Mouse (Mus musculus): Measurements from ENCODE around the gene Slc6a1.
A peak's percentile ranks its signal among the peaks of the same experiment; 100 is the strongest.
"Not testable (repeated sequence)": the region's sequence is repeated elsewhere in the genome, so short reads cannot be mapped to it uniquely, and the experiment has no call there.

Gene Slc6a1

DNA sequence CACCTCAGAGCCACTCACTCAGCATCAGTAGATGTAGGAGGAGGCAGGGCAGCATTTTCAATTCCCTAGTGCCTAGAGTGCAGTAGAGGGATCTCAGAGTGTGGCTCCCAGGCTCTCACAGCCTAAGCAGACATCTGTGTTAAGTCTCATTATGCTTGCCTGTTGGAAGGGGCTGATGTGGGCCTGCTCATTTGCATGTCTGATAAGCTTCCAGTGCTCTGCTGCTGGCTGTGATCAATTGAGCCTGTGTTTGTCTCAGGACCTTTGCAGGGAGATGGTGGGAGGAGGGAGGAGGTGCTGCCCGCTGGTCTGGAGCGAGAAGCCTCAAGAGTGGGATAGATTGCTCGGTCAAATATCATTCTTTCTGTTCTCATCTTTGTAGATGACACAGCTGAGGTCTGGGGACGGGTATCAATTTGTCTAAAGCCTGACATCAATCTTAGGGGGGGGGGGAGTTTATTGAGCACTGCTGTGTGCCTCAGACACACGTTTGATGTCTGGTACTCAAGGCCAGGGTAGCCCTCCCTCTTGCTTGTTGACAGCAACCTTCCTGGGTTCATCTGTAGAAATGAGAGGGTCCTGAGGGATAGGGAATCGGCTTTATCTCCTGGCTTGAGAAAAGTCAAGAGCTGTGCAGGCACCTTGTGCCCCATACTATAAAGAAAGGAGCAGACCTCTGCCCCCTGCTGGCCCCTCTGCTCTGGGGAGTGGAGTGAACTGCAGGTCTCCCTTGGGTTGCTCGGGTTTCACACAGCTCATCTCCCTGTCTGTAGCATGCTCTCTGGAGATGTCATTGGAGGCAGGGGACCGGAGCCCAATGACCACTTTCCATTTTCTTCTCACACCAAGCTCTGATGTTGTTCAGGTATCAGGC is 47.4 kb downstream of the Slc6a1 start:
- no peaks in the 10 kb centered on the region for H3K9me3 ChIP-seq (ENCODE audit: low read length)
- no peak overlapping the region for H3K4me3 ChIP-seq (replicated peaks; ENCODE audit: low read length)

DNA sequence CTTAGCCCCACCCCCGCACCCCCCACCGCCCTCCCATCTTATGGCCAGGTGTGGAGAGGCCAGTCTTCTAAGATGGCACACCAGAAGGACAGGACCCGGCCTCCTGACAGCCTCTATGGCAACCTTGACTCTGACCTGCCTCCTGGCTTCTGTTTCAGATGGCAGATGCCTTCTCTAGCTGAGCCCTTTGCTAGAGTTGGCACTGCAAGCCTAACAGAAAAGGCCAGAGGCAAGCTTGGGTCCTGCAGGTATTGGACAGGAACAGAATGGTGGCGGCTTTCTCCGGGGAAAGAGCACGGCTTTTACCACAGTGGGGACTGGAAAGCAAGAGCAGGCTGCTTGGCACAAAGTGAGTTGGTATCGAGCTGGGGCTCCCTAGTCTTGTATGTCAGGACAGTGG is 49.5 kb downstream of the Slc6a1 start:
- Histone ChIP-seq H3K27me3 (ENCODE audit: insufficient read depth, low read length) (peaks cover 9% of the 10 kb centered on the region; the same call in 1 of the 2 replicates), H3K4me3 (replicated peaks; ENCODE audit: low read length) (no peak overlapping the region), H3K36me3 (ENCODE audit: insufficient read depth, low read length) (no peaks in the 10 kb centered on the region), H3K9me3 (ENCODE audit: low read length) (no peaks in the 10 kb centered on the region), H3K4me1 (replicated peaks; ENCODE audit: low read depth, low read length) (no peaks in the 10 kb centered on the region)
- TF ChIP-seq POU5F1 (IDR thresholded peaks at IDR 0.05; ENCODE audit: borderline replicate concordance, low read length): no peak
- TF ChIP-seq NANOG (IDR thresholded peaks at IDR 0.05; ENCODE audit: borderline replicate concordance, low read length): no peak
- TF ChIP-seq CTCF (conservative IDR thresholded peaks at IDR 0.05; ENCODE audit: low read length): no peak

More for the DNA sequence above, 47.4 kb downstream of the Slc6a1 start:
- Histone ChIP-seq H3K27me3 (ENCODE audit: insufficient read depth, low read length) (peaks cover 9% of the 10 kb centered on the region; the same call in 1 of the 2 replicates), H3K36me3 (ENCODE audit: insufficient read depth, low read length) (no peaks in the 10 kb centered on the region), H3K4me1 (replicated peaks; ENCODE audit: low read depth, low read length) (no peaks in the 10 kb centered on the region)
- TF ChIP-seq CTCF (conservative IDR thresholded peaks at IDR 0.05; ENCODE audit: low read length) (no peak; the same call in 1 of the 2 replicates), POU5F1 (IDR thresholded peaks at IDR 0.05; ENCODE audit: borderline replicate concordance, low read length) (no peak), NANOG (IDR thresholded peaks at IDR 0.05; ENCODE audit: borderline replicate concordance, low read length) (no peak)

DNA sequence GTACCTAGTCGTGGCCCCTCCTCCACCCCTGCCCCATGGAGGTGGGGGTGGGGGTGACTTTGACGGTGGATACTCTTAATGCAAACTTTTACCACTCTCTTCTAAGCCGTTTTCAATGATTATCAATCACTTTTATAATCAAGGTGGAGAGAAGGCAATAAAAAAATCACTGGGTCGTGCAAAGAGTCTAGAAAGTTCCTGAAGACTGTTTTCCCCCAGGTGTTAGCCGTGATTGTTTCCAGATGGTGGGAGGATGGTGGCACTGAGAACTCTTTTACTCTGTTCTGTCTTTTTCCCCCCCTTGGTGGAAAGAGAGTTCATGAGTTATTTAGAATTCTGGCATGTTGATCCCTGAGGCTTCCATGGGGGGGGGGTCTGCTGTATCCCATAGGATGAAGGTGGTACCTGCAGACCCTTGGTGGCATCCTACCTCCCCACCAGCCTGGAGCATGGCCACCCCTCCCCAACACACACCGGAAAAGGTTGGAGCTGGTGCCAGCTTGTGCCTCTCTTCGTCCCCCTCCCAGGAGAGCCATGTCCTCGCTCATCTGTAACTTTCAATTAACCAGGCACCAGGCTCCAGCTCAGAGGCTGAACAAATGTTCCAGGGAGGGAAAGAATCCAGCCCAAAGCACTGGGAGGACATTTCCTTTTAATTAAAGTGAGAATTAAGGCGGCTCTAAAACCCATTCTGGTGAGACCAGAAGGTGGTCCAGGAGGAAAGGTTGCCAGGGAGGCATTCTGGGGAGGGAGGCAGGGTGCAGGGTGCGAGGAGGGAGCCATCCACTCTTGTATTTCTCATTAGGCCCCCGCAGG is 53.9 kb downstream of the Slc6a1 start:
- Histone ChIP-seq H3K4me1 (replicated peaks; ENCODE audit: low read depth, low read length) (no peaks in the 10 kb centered on the region), H3K36me3 (ENCODE audit: insufficient read depth, low read length) (no peaks in the 10 kb centered on the region), H3K4me3 (replicated peaks; ENCODE audit: low read length) (no peak overlapping the region), H3K9me3 (ENCODE audit: low read length) (peaks cover 13% of the 10 kb centered on the region), H3K27me3 (ENCODE audit: insufficient read depth, low read length) (peaks cover 5% of the 10 kb centered on the region; the same call in 1 of the 2 replicates)
- no peak for TF ChIP-seq NANOG (IDR thresholded peaks at IDR 0.05; ENCODE audit: borderline replicate concordance, low read length)
- no peak for TF ChIP-seq CTCF (conservative IDR thresholded peaks at IDR 0.05; ENCODE audit: low read length)
- TF ChIP-seq POU5F1 (IDR thresholded peaks at IDR 0.05; ENCODE audit: borderline replicate concordance, low read length): no peak

DNA sequence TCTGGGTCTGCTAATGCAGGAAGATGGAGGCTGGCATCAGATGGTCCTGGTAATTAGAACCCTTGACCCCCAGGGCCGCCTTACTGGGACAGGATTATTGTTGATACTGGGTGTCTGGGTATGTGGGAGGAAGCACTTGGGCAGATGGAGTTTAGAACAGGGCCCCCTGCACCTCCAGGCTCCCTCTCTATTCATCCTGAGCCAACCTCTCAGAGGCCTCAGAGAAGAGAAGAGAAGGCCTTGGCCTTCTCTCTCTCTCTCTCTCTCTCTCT is 54.4 kb downstream of the Slc6a1 start:
- Histone ChIP-seq H3K36me3 (ENCODE audit: insufficient read depth, low read length) (no peaks in the 10 kb centered on the region), H3K4me3 (replicated peaks; ENCODE audit: low read length) (no peak overlapping the region), H3K27me3 (ENCODE audit: insufficient read depth, low read length) (0 out of 2 replicates have a peak, but pooled peaks cover 4% of the 10 kb centered on the region), H3K9me3 (ENCODE audit: low read length) (peaks cover 13% of the 10 kb centered on the region), H3K4me1 (replicated peaks; ENCODE audit: low read depth, low read length) (no peaks in the 10 kb centered on the region)
- TF ChIP-seq CTCF (conservative IDR thresholded peaks at IDR 0.05; ENCODE audit: low read length): no peak
- no peak for TF ChIP-seq NANOG (IDR thresholded peaks at IDR 0.05; ENCODE audit: borderline replicate concordance, low read length)
- TF ChIP-seq POU5F1 (IDR thresholded peaks at IDR 0.05; ENCODE audit: borderline replicate concordance, low read length): no peak

DNA sequence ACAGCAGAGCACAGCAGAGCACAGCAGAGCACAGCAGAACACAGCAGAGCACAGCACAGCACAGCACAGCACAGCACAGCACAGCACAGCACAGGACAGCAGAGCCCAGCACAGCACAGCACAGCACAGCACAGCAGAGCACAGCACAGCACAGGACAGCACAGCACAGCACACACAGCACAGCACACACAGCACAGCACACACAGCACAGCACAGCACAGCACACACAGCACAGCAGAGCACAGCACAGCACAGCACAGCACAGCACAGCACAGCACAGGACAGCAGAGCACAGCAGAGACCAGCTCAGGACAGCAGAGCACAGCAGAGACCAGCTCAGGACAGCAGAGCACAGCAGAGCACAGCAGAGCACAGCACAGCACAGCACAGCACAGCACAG is 58.9 kb downstream of the Slc6a1 start:
- H3K4me3 ChIP-seq (replicated peaks; ENCODE audit: low read length); H3K36me3 ChIP-seq (ENCODE audit: insufficient read depth, low read length); H3K4me1 ChIP-seq (replicated peaks; ENCODE audit: low read depth, low read length): not testable (repeated sequence)
- Histone ChIP-seq H3K9me3 (ENCODE audit: low read length) (peaks cover 27% of the 10 kb centered on the region), H3K27me3 (ENCODE audit: insufficient read depth, low read length) (peaks cover 14% of the 10 kb centered on the region)

DNA sequence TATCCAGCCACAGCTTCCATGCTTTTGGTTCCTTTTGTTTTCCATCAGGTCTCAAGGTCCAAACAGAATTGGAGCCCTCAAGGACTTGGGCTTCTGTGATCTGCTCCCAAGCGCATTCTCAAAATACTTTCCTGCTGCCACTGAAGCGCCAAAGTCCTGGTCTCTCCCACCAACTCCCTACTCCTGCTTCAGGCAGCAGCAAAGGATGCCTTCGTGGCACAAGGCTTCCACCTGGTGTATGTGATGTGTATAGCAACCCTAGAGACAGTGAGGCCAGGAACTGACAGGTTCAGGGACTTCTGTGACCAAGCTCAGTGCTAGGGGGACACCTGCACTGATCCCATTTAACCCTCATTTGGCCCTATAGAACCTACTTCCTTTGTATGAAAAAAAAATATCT is 61.3 kb downstream of the Slc6a1 start:
- Histone ChIP-seq H3K36me3 (ENCODE audit: insufficient read depth, low read length) (no peaks in the 10 kb centered on the region), H3K9me3 (ENCODE audit: low read length) (peaks cover 27% of the 10 kb centered on the region), H3K4me3 (replicated peaks; ENCODE audit: low read length) (no peak overlapping the region), H3K27me3 (ENCODE audit: insufficient read depth, low read length) (peaks cover 22% of the 10 kb centered on the region), H3K4me1 (replicated peaks; ENCODE audit: low read depth, low read length) (0 out of 2 replicates have a peak, but pooled peaks cover 6% of the 10 kb centered on the region)
- TF ChIP-seq POU5F1 (IDR thresholded peaks at IDR 0.05; ENCODE audit: borderline replicate concordance, low read length) (no peak), CTCF (conservative IDR thresholded peaks at IDR 0.05; ENCODE audit: low read length) (peak; percentile 31), NANOG (IDR thresholded peaks at IDR 0.05; ENCODE audit: borderline replicate concordance, low read length) (no peak)

DNA sequence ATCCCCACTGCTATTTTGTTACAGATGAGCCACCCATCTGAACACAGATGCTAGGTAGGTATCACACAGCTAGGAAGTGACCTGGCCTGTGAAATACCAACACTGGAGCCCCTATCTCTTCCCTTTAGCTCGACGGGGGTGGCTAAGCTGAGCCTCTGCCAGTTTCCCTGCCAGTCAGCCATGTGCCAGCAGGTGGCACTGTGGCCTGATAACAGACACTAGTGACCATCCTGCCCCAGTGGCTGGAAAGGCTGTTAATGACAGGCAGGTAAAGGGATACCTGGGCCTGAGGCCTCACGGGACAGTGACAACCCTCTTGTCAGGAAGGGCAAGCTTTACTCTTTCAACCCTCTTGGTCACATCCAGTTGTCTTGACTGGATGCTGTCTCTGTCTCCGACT is 62.7 kb downstream of the Slc6a1 start:
- TF ChIP-seq CTCF (conservative IDR thresholded peaks at IDR 0.05; ENCODE audit: low read length) (peak; percentile 29), NANOG (IDR thresholded peaks at IDR 0.05; ENCODE audit: borderline replicate concordance, low read length) (no peak)
- Histone ChIP-seq H3K4me1 (replicated peaks; ENCODE audit: low read depth, low read length) (0 out of 2 replicates have a peak, but pooled peaks cover 6% of the 10 kb centered on the region), H3K36me3 (ENCODE audit: insufficient read depth, low read length) (no peaks in the 10 kb centered on the region), H3K4me3 (replicated peaks; ENCODE audit: low read length) (no peak overlapping the region), H3K27me3 (ENCODE audit: insufficient read depth, low read length) (peaks cover 22% of the 10 kb centered on the region), H3K9me3 (ENCODE audit: low read length) (peaks cover 23% of the 10 kb centered on the region)

DNA sequence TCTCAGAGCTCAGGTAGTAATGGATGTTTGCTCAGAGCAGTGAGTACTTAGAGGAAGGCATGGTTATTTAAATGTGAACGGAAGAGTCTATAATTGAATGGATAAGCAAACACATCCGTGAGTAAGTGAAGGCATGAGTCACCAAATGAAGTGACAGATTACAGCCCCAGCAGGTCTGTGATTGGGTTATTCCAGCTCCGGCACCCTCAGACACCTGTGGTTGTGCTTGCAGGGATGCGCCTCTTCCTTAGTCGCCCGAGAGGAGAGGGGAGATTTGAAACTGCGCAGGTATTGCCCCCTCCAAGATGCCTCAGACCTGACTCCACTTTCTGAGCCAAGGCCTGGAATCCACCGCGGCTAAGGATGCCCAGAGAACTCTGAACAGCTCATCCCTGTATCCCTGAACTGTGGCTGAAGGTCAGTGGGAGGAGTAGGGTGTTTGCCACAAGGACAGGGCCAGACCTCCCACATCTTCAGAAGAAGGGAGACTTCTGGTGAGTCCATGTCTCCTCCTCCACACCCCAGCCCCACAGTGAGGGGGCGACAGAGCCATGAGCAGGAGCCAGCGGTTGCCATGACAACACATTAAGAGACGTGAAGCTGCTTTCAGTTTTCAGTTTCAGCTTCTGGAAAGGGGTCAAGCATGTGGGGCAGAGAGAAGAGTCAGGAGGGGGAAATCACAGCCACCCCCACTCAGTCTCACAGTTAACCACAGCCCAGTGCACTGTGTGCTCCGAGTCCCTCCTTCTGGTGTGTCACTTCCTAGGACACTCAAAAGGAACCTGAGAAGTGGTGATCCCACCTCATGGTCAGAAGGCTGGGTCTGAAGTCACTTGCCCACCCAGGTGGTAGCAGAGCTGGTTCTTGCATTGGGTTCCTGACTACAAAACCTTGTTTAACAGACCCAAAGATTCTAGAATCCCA is 65.7 kb downstream of the Slc6a1 start:
- Histone ChIP-seq H3K9me3 (ENCODE audit: low read length) (peaks cover 9% of the 10 kb centered on the region), H3K27me3 (ENCODE audit: insufficient read depth, low read length) (peaks cover 26% of the 10 kb centered on the region), H3K36me3 (ENCODE audit: insufficient read depth, low read length) (no peaks in the 10 kb centered on the region), H3K4me1 (replicated peaks; ENCODE audit: low read depth, low read length) (0 out of 2 replicates have a peak, but pooled peaks cover 6% of the 10 kb centered on the region), H3K4me3 (replicated peaks; ENCODE audit: low read length) (no peak overlapping the region)
- TF ChIP-seq CTCF (conservative IDR thresholded peaks at IDR 0.05; ENCODE audit: low read length): no peak
